16 mouse cellular contexts compared by ENCODE assay signal in genomic region chr6:116055766-116056165, GRCm38 (mm10).
A peak's percentile ranks its signal among the peaks of the same experiment; 100 is the strongest.
DNase-seq lines count a peak whose midpoint lies in the region; ATAC-seq lines count a peak whose summit lies in the region.
"Had no signal": no experiment of that assay in that cellular context is flagged by ENCODE, and none has a peak within 500 bp of the region (broad histone marks: within the 10 kb centered on the region; RNA-seq: fewer than 3 reads in every experiment).

No protein-coding gene starts in this region.

- no peaks in the 10 kb centered on the region for H3K27me3 ChIP-seq in hindbrain, embryonic 13.5 days
- H3K27me3 ChIP-seq in hindbrain, embryonic 11.5 days (ENCODE audit: control insufficient read depth, insufficient read depth, low read length): no peaks in the 10 kb centered on the region
- H3K27me3 ChIP-seq in midbrain, embryonic 15.5 days (replicated peaks): no peaks in the 10 kb centered on the region
- H3K27me3 ChIP-seq: CH12.LX; heart, embryonic 15.5 days; limb, embryonic 13.5 days; stomach, embryonic 15.5 days had no signal

- peak; percentile 32 for DNase-seq in cerebellum, adult 11-12 months
- DNase-seq in hindbrain, embryonic 11.5 days (ENCODE audit: low spot score): no peak
- peak; percentile 47 for DNase-seq in cerebellum, adult 9-11 months
- no peak for DNase-seq in embryo, embryonic 10 days (ENCODE audit: low spot score)
- no peak for DNase-seq in kidney, postnatal 4 days
- DNase-seq: liver, postnatal 0 days; spleen, adult 18-20 months had no signal

- H3K36me3 ChIP-seq in hindbrain, embryonic 13.5 days: no peaks in the 10 kb centered on the region
- H3K36me3 ChIP-seq in hindbrain, embryonic 11.5 days (ENCODE audit: control insufficient read depth, insufficient read depth, low read length): no peaks in the 10 kb centered on the region
- no peaks in the 10 kb centered on the region for H3K36me3 ChIP-seq in midbrain, embryonic 15.5 days (replicated peaks)
- H3K36me3 ChIP-seq: embryonic facial prominence, embryonic 10.5 days; heart, embryonic 15.5 days; limb, embryonic 13.5 days; stomach, embryonic 15.5 days had no signal

- no peak for ATAC-seq in cerebellum, adult (ENCODE audit: insufficient number of reproducible peaks, low FRiP score, low TSS enrichment)
- ATAC-seq in hindbrain, embryonic 13.5 days (ENCODE audit: low FRiP score): no peak
- no peak for ATAC-seq in hindbrain, embryonic 11.5 days (ENCODE audit: low FRiP score)
- ATAC-seq in midbrain, embryonic 15.5 days (replicated peaks): no peak
- ATAC-seq: liver, postnatal 0 days had no signal

- WGBS in hindbrain, embryonic 13.5 days: 81% methylated on average over 2 of the region's 2 CpGs
- 92% methylated on average over 2 of the region's 2 CpGs for WGBS in hindbrain, embryonic 11.5 days
- 63% methylated on average over 2 of the region's 2 CpGs for WGBS in midbrain, embryonic 15.5 days

- H3K9ac ChIP-seq in hindbrain, embryonic 13.5 days: no peak overlapping the region
- no peak overlapping the region for H3K9ac ChIP-seq in hindbrain, embryonic 11.5 days (ENCODE audit: low read depth, low read length)
- no peak overlapping the region for H3K9ac ChIP-seq in midbrain, embryonic 15.5 days
- H3K9ac ChIP-seq: heart, embryonic 15.5 days; limb, embryonic 13.5 days; liver, postnatal 0 days; stomach, embryonic 15.5 days had no signal

- H3K4me2 ChIP-seq in hindbrain, embryonic 13.5 days: peak overlapping the region; percentile 55
- H3K4me2 ChIP-seq in hindbrain, embryonic 11.5 days (replicated peaks; ENCODE audit: low read depth, low read length): no peak overlapping the region
- peak overlapping the region; percentile 48 for H3K4me2 ChIP-seq in midbrain, embryonic 15.5 days
- H3K4me2 ChIP-seq: heart, embryonic 15.5 days; limb, embryonic 13.5 days; stomach, embryonic 15.5 days had no signal

- H3K9me3 ChIP-seq in hindbrain, embryonic 13.5 days: no peaks in the 10 kb centered on the region
- H3K9me3 ChIP-seq in hindbrain, embryonic 11.5 days (ENCODE audit: control insufficient read depth, low read length): no peaks in the 10 kb centered on the region
- H3K9me3 ChIP-seq in midbrain, embryonic 15.5 days: no peaks in the 10 kb centered on the region
- H3K9me3 ChIP-seq: embryonic facial prominence, embryonic 10.5 days; heart, embryonic 15.5 days; limb, embryonic 13.5 days; stomach, embryonic 15.5 days had no signal

- H3K4me1 ChIP-seq in hindbrain, embryonic 13.5 days (replicated peaks): peaks cover 48% of the 10 kb centered on the region
- no peaks in the 10 kb centered on the region for H3K4me1 ChIP-seq in hindbrain, embryonic 11.5 days (replicated peaks; ENCODE audit: control insufficient read depth, insufficient read depth, low read length)
- peaks cover 43% of the 10 kb centered on the region for H3K4me1 ChIP-seq in midbrain, embryonic 15.5 days

- H3K4me3 ChIP-seq in hindbrain, embryonic 13.5 days: no peak overlapping the region
- no peak overlapping the region for H3K4me3 ChIP-seq in hindbrain, embryonic 11.5 days (ENCODE audit: low read depth, low read length)
- peak overlapping the region; percentile 15; the same call in 1 of the 2 replicates for H3K4me3 ChIP-seq in midbrain, embryonic 15.5 days
- H3K4me3 ChIP-seq: embryonic facial prominence, embryonic 10.5 days; erythroblast, embryonic 14.5 days; heart, embryonic 15.5 days; limb, embryonic 13.5 days; stomach, embryonic 15.5 days had no signal

- H3K27ac ChIP-seq in hindbrain, embryonic 13.5 days: no peak overlapping the region
- H3K27ac ChIP-seq in hindbrain, embryonic 11.5 days (ENCODE audit: low read depth, low read length): no peak overlapping the region
- 0 out of 2 replicates have a peak overlapping the region, but pooled peaks have one; percentile 29 for H3K27ac ChIP-seq in midbrain, embryonic 15.5 days
- H3K27ac ChIP-seq: embryonic facial prominence, embryonic 10.5 days; heart, embryonic 15.5 days; limb, embryonic 13.5 days; stomach, embryonic 15.5 days had no signal

Comparison
In these comparisons a context has a peak if more than half of its experiments do, and no peak if none do; other contexts are left out.
1. DNase-seq: peak in cerebellum, adult 11-12 months (single experiment) and cerebellum, adult 9-11 months (single experiment); none in hindbrain, embryonic 11.5 days (single experiment), embryo, embryonic 10 days (single experiment) and kidney, postnatal 4 days (0 of 2).